Mouse (Mus musculus) neutrophil, adult 83 days (primary cell): ENCODE measurements around the gene Hnrnpa1. TPM values are rescaled to one million over a fixed set of nuclear protein-coding genes. Genes with fewer than 3 reads are reported as not detected.

ENCODE experiments used
- total RNA-seq, 2 experiments: library from RNA; stranded (reverse); gene quantifications; one replicate each; pipeline ENCODE4 v1.2.4; 2023

The Hnrnpa1 gene
- total RNA-seq = 100 to 1,000 TPM; 242 TPM

GRCm38 (mm10) chr15:103240160-103241028 is at the start of gene Hnrnpa1:
Gene Hnrnpa1, plus strand, starts transcription at chr15:103240432.

GRCm38 (mm10) chr15:103239685-103240159 is 510 bp upstream of the Hnrnpa1 start, which contains the start of gene Cbx5:
Gene Cbx5, minus strand, starts transcription at chr15:103239816.

GRCm38 (mm10) chr15:103257790-103258728 is 17.8 kb downstream of the Hnrnpa1 start, which contains the start of gene Nfe2:
Gene Nfe2, minus strand, starts transcription at chr15:103258403.

GRCm38 (mm10) chr15:103272419-103273279 is 32.4 kb downstream of the Hnrnpa1 start, which contains the start of gene Copz1:
Gene Copz1, plus strand, starts transcription at chr15:103272714.

Other genes starting within 250 kb of the Hnrnpa1 start
- gene Hoxc8, start 249.8 kb upstream of the Hnrnpa1 start, total RNA-seq = not detected
- gene Hoxc6, start 242.2 kb upstream of the Hnrnpa1 start, total RNA-seq = not detected
- gene Hoxc4, start 221.5 kb upstream of the Hnrnpa1 start, total RNA-seq = not detected
- gene Smug1, start 73.3 kb upstream of the Hnrnpa1 start, total RNA-seq = 1 to 10 TPM; 3.0 to 4.7 TPM
- 10 to 100 TPM; 48.0 to 52.3 TPM for gene Cbx5, start 616 bp upstream of the Hnrnpa1 start, total RNA-seq
- 100 to 1,000 TPM; 221 to 238 TPM for gene Nfe2, start 18.0 kb downstream of the Hnrnpa1 start, total RNA-seq
- 100 to 1,000 TPM; 110 to 114 TPM for gene Copz1, start 32.3 kb downstream of the Hnrnpa1 start, total RNA-seq
- gene Gpr84, start 70.2 kb downstream of the Hnrnpa1 start, total RNA-seq = 10 to 100 TPM; 19.3 to 19.9 TPM
- gene Zfp385a, start 99.7 kb downstream of the Hnrnpa1 start, total RNA-seq = 10 to 100 TPM; 28.0 to 33.3 TPM
- 10 to 100 TPM; 18.4 to 24.1 TPM for gene Itga5, start 126.3 kb downstream of the Hnrnpa1 start, total RNA-seq
- 1 to 10 TPM in 1 of 2 experiments, under 1 TPM in 1; 0.95 to 1.3 TPM for gene Gtsf1, start 190.0 kb downstream of the Hnrnpa1 start, total RNA-seq
- not detected for gene Gtsf2, start 208.0 kb downstream of the Hnrnpa1 start, total RNA-seq
- 100 to 1,000 TPM; 274 to 296 TPM for gene Nckap1l, start 213.4 kb downstream of the Hnrnpa1 start, total RNA-seq